Mouse (Mus musculus) brain, embryonic 14.5 days (tissue): ENCODE data around the gene Olfr851.

Experiments used
- CTCF ChIP-seq: fragments of 200-500 bp; IDR thresholded peaks from 2 replicates; pipeline ENCODE4 v1.5.1; 2012; ENCODE audit warnings: inconsistent platforms, mild to moderate bottlenecking, moderate library complexity, borderline replicate concordance; ENCODE audit not compliant: insufficient read depth, insufficient read length; ENCODE audit errors: extremely low read depth
- POLR2A ChIP-seq: fragments of 200-500 bp; IDR thresholded peaks from 2 replicates; pipeline ENCODE4 v1.6.1; 2012; ENCODE audit warnings: mild to moderate bottlenecking, inconsistent platforms, borderline replicate concordance; ENCODE audit not compliant: poor library complexity, insufficient read depth, insufficient read length, severe bottlenecking; ENCODE audit errors: extremely low read depth

DNA sequence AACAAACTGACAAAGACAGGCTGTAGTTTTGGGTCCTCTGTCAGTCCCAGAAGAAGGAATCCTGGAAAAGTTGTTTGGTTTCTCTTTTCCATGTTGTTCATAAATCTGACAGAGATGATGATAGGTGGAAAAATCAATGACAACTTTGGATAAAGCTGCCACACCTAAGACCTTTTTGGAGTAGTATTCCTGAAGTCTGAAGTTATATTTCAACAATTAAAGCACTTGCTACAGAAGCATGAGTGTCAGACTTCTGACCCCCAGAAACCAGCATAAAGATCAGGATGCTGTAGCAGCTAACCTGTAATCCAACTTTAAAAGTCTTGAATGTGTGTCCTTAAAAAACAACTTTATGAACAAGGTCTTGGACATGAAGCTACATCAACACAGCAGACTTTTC lies 14.9 kb upstream of the Olfr851 start, which contains the start of gene Olfr850:
- TF ChIP-seq CTCF (no peak), POLR2A (no peak)
